Mouse (Mus musculus) ovary, adult 2 months (tissue): ENCODE measurements around the gene Tgoln1. TPM values are rescaled to one million over a fixed set of nuclear protein-coding genes. Genes with fewer than 3 reads are reported as not detected.

Experiments
- polyA plus RNA-seq: library from polyadenylated mRNA; depleted of rRNA; stranded (reverse); fragments of >200 nt; gene quantifications from 2 replicates; pipeline ENCODE4 v1.2.3, GENCODE M21; 2012; rRNA removed

The Tgoln1 gene
- 31.9 and 32.2 TPM in 2 replicates for polyA plus RNA-seq

DNA sequence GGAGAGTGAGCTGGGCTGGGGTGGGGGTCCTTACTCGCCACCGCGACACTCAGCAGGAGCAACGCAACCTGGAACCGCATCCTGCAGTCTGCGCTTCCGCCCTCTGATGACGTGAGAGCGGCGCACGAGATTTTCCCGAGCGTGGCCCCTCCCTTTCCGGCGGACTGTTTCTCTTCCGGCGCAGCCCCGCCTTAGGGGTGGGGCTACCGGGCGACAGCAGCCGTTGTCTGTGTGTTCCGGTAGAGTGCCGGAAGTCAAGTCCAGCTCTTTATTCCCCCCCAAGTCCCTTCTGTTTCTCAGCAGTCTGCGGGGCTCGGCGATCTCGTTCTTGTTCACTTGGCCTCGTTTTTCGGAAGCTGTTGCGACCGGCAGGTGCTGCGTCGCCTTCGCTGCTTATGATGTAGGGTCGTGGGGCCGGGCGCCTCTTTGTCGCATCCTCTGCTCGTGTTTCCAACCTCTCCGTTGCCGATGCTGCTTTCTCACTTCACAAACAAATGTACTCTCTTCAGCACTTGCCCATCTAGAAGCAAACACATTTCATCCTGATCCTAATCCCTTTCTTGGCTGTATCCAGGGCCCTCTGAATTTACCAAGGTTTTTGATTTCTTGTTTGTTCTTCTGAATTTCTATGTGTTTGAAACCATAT is at the start of gene Tgoln1:
Gene Tgoln1, minus strand, starts transcription at position 358 of the 646 bp plus-strand sequence.

DNA sequence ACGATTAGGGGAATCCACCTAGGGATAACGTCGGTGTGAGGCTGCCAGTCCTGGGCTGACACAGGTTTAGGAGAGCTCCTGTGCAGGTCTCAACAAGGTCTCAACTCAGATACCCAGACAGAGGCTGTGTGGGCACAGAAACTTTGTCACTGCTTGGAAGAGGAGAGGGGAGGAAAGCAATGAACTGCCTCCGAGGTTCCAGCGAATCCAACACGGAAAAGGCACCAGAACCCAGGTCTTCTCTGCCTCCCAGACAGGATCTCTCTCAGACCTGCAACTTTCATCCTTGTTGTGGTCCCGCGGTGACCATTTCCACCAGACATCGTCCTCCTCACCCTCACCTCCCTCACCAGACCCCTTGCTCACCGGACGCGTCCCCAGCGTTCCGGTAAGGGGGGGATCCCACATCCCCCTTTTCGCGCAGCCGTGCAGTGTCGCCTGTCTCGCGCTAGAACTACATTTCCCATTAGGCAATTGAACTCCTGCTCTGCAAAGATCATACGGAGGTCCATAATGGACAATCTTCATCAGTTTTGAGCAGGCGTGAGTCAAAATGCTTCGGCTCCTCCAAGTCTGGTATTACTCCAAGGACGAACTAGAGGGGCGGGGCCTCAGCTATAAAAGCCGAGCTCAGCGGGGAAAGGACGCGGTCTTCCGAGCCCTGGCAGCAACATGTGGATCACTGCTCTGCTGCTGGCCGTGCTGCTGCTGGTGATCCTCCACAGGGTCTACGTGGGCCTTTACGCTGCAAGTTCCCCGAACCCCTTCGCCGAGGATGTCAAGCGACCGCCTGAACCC is 18.6 kb downstream of the Tgoln1 start, which contains the start of the genes Elmod3 and Retsat:
Gene Elmod3, minus strand, starts transcription at position 458 of the 798 bp plus-strand sequence.
Gene Retsat, plus strand, starts transcription at position 520 of the 798 bp plus-strand sequence.

Other genes starting within 250 kb of the Tgoln1 start
- gene Vamp5, start 236.5 kb downstream of the Tgoln1 start, polyA plus RNA-seq: 24.6 and 38.9 TPM in 2 replicates
- 75.9 and 104 TPM in 2 replicates for gene Vamp8, start 226.3 kb downstream of the Tgoln1 start, polyA plus RNA-seq
- gene Ggcx, start 202.7 kb downstream of the Tgoln1 start, polyA plus RNA-seq: 26.2 and 28.1 TPM in 2 replicates
- gene Mat2a, start 177.4 kb downstream of the Tgoln1 start, polyA plus RNA-seq: 88.6 and 104 TPM in 2 replicates
- 0.28 and 0.53 TPM in 2 replicates for gene Sh2d6, start 95.3 kb downstream of the Tgoln1 start, polyA plus RNA-seq
- 64.9 and 70.2 TPM in 2 replicates for gene Capg, start 72.6 kb downstream of the Tgoln1 start, polyA plus RNA-seq
- gene Elmod3, start 18.6 kb downstream of the Tgoln1 start, polyA plus RNA-seq: 16.1 and 24.5 TPM in 2 replicates
- 37.3 and 42.3 TPM in 2 replicates for gene Retsat, start 18.5 kb downstream of the Tgoln1 start, polyA plus RNA-seq
- gene Tcf7l1, start 172.3 kb upstream of the Tgoln1 start, polyA plus RNA-seq: 26.2 and 40.5 TPM in 2 replicates